Mouse (Mus musculus) forelimb bud, embryonic 11.5 days (tissue): ENCODE measurements at regions not wholly inside any gene's neighbourhood (a gene's known extent, or its start where the extent isn't known, plus 50 kb on each side); places are given as distances from the start of the nearest gene placed in this dataset.

Source experiments
- DNase-seq: peaks from one replicate; pipeline ENCODE4 v3.0.0-alpha.2; 2012; ENCODE audit warnings: low read depth, low spot score

DNA sequence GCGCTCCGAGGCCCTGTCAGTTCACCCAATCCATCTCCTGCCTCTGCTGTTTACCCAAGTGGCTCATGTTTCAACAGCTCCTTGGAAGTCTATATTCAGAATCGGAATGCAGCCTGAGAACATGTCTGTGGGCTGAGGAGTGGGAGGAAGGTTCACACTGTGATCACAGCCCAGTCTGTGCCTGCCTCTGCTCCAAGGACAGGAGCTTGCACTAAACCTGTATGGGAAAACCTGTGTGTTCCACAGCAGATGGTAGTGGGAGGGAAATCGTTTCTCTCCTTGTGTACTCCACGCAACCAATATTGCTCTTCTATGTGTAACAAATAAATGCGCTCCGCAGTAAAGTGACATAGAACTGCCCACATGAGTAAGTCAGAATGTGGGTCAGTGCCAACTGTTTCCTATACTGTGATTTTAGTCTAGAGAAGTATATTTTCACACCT is 514.0 kb upstream of the Epha7 start:
- DNase-seq: peak; percentile 49

DNA sequence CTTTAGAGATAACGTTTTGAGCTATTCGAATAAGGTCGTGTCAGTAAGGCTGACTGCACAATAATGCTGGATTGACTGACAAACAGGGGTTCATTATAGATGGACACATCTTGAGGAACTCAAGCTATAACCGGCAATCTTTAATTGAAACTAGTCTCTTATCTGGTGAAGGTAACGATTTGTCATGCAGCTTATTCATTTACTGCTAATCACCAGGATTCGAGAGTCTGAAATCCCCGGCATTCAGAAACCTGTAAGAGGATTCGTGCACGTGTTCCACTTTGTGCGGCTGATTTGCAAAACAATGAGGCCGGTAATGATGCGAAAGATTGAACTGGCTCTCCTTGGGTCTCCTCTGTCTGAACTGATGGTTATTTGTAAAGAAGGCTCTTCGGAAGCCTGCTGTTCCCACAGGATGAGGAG is 512.9 kb upstream of the Epha7 start:
- no peak for DNase-seq

DNA sequence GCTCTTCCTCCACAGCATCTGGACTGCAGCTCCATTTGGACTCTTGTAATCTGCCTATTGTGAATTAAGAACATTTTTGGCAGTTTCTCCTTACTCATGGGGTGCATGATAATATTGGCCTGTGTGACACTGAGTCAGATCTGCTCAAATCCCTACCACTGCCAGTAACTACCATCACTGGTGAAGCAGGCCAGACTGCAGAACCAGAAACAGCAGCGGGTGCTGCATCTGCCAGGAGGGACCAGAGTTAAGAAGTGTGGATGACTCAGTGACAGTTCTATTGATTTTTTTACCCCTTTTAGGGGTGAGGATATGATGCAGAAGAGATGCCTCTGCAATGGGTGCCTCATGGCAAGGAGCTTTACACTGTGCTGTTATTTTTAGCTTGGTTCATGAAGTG is 511.2 kb upstream of the Epha7 start:
- DNase-seq: no peak

DNA sequence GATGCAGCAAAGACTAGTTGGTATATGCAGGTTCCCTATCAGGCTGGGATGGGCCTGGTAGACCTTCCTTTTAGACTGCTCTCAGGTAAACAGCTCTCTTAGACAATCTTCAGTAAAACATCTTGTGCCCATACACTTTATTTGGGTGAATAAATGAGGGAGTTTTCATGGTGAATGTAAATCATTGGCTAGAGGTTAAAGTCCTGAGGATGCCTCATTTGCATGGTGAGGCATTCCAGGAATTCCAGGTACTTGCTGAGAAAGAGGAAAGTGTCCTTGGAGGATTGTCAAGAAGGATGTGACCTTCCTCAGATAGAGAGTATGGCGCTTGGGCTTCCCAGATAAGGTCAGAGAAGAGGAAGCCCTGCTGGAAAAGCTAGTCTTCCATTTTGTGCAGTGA is 481.9 kb upstream of the Epha7 start:
- no peak for DNase-seq

DNA sequence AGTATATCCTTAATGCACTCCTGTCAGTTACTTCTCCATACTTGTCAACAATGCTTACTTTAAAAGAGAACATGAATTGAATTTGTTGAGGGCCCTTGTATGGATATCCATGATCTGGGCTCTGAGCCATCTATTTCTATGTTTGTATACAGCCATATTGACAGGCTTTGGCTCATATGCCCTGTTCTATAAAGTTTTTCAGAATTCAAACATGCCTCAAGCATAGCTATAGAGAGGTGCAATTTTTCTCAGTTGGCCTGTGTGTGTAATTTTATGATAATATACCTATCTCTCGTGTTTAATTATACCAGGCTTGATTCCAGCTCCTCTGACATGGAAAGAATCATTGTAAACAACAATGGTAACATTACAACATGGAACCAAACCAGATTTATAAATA is 448.4 kb upstream of the Epha7 start:
- DNase-seq: no peak

DNA sequence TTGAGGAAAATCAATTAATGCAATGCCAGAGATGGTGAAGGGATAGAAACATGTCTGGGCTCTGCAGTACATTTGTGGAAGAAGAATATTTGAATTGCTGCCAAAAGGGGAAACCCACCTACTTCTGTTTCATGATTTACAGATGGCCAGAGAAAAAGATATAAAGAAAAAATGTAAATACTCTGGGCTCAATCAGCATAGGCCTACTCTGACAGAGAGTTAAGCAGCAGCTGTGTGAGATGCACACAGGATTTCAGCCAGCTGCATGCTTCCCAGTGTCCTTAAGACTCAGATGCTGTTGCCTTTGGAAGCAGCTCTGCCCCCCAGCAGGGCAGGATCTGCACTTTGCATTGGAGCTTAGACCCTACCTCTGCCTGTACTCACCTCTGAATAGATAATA is 435.8 kb upstream of the Epha7 start:
- no peak for DNase-seq

DNA sequence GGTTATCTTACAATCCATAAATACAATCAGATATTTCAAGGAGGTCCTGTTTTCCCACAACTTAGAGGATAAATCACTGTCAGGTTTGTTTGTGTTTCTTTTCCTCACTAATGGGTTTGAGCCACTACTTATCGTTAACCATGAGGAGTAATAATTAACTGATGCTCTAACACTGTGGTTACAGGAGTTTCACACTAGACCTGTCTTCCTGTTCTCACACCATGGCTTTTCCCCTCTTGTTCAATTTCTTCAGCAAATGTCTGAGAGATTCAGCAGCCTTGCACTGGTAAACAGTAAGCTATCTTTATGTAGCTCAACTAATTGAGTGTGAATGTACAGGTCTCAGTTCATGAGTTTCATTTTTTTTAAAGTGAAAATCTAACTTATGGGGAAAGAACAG is 434.3 kb upstream of the Epha7 start:
- no peak for DNase-seq

DNA sequence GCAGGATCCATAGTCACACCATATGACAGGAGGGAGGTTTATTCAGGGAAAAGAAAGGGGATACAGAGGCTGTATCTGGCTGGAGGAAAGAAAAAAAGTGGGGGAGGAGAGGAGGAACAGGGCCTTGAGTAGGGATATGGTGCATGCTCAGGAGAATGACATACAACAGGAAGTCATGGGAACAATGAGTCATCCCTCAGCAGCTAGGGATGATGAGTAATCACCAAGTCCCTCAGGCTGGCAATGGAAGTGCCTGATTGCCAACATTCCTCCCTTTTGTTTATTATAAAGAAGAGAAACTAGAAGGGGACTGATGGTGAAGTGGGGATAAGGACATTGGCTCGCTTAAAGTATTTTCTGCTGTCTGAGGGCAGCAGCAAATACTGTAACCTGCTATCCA is 388.6 kb upstream of the Epha7 start:
- DNase-seq: no peak

DNA sequence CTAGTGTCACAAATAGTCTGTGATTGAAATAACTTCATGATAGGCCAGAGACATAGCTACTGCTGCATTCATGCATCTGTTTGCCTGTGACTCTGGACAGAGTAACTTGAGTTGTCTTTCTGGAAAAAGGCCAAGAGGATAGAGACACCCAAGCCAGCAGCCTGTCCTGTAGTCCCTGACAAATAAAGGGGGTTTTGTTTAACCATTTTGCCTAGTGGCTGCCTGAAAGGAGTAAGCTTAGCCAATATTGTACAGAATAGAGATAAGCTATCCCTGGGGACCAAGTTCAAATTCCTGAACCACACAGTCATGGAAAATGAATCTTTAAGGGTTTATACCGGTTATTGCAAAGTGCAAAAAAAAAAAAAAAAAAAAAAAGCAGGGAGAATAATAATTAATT is 372.8 kb upstream of the Epha7 start:
- no peak for DNase-seq

DNA sequence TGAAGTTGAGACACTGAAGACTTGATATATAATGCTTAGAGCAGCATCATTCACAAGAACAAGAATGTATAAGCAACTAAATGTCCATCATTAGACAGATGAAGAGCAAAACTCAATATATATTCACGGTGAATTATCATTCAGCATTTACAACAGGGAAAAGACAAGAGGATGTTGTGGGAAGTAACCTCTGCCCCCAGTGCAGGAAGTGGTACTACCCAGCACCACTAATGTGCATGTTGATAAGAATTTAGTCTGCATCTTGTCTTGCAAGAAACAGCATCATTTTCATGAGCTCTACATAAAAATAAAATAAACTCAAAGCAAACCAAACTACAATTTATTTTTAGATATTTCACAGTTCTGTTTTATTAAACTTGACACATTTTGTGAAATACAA is 359.8 kb upstream of the Epha7 start:
- DNase-seq: no peak

DNA sequence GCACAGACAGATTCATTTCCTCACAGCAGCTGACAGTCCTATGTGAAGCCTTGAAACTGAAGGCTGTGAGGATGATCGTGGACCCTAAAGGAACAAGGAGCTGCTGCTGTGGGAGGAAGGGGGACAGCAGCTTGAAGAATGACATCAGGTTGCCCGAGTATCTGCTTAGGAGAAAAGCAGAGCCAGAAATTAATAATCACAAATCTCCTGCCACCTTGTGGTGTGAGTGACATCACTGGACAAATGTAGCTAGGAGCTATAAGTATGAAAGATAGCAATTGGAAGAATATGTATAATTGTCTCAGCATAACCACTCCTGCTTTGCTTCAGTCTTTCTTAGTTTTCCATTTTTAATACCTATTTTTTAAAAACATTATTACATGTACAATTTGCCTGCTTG is 356.6 kb upstream of the Epha7 start:
- no peak for DNase-seq
